Mouse (Mus musculus): ENCODE data around the gene Fhit.

DNA sequence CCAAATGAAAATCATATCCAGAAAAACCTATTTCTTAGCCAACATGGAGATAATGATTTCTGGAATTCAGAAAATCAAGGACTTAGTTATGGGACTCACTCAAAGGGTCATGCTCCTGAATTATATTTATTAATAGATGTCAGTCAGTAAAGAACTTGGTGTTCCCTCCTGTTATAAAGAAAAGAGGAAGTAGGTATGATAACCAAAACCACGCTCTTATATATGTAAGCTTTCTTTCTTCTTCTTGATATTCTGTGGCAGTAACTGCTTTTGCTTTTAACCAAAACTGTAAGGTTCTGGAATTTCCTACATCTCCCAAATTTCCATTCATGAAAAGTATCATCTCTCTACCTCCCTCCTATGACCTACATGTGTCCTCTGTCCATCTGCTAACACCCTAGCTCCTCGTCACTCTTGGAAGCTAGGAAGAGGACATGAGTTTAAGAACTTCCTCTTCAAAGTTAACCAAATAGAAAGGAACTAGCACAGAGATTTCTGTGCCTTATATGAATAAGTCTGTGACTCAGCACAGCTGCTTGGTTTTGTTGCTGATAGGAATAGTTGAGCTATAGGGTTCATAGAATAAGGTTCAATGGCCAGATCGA, 731.3 kb downstream of the Fhit start:
- TF ChIP-seq GATA1 (IDR thresholded peaks at IDR 0.05; ENCODE audit: borderline replicate concordance, low read length) (no peak), FLI1 (IDR thresholded peaks at IDR 0.05; ENCODE audit: low read length) (no peak)

Data from megakaryocyte, embryonic 14.5 days (primary cell).